Mouse (Mus musculus) embryonic facial prominence, embryonic 10.5 days (tissue): Measurements from ENCODE around the gene Kif1c. TPM values are rescaled to one million over a fixed set of nuclear protein-coding genes. Genes with fewer than 3 reads are reported as not detected.
A peak's percentile ranks its signal among the peaks of the same experiment; 100 is the strongest.

ENCODE experiments used
- DNase-seq: peaks from one replicate; pipeline ENCODE4 v3.0.0-alpha.2; 2017; ENCODE audit warnings: low spot score
- H3K27ac ChIP-seq: fragments of 300-500 bp; sonication (generic); replicated peaks from 2 replicates; pipeline ENCODE4 v1.5.1; 2016; ENCODE audit warnings: mild to moderate bottlenecking
- H3K27me3 ChIP-seq: fragments of 300-500 bp; sonication (generic); replicated peaks from 2 replicates; pipeline ENCODE4 v1.6.1; 2016; ENCODE audit warnings: low read depth, mild to moderate bottlenecking; ENCODE audit not compliant: poor library complexity, severe bottlenecking
- H3K36me3 ChIP-seq: fragments of 300-500 bp; sonication (generic); replicated peaks from 2 replicates; pipeline ENCODE4 v1.6.1; 2016; ENCODE audit warnings: mild to moderate bottlenecking, moderate library complexity
- H3K4me1 ChIP-seq: fragments of 300-500 bp; sonication (generic); 2 replicates; pipeline ENCODE4 v1.6.1; 2016
- H3K4me3 ChIP-seq: fragments of 300-500 bp; sonication (generic); 2 replicates; pipeline ENCODE4 v1.5.1; 2016; ENCODE audit warnings: mild to moderate bottlenecking, moderate library complexity
- H3K9me3 ChIP-seq: fragments of 300-500 bp; sonication (generic); 2 replicates; pipeline ENCODE4 v1.6.1; 2016; ENCODE audit warnings: mild to moderate bottlenecking
- WGBS: fragments of 180-500 bp; shearing (Covaris S2); methylation state at CpG from one replicate; pipeline ENCODE4 v1.1.7; 2016; 5-methylcytosine and 5-hydroxymethylcytosine counted together
- polyA plus RNA-seq: library from polyadenylated mRNA; unstranded; fragments of >200 nt; fragmentation: Nextera tagmentation; extraction: Ambion mirVana; gene quantifications from 2 replicates; pipeline ENCODE4 v1.2.1, GENCODE M21; 2016

Gene Kif1c
- 1.6 and 2.0 TPM in 2 replicates for polyA plus RNA-seq

- H3K4me1 ChIP-seq, result peaks cover 30% of the 10 kb centered on the region
- H3K27me3 ChIP-seq, result no peaks in the 10 kb centered on the region
- DNase-seq, result peak; percentile 94
- 1% methylated on average over 69 of the region's 69 CpGs for WGBS
- H3K4me3 ChIP-seq, result peak within 1 kb of the TSS; percentile 93
- no peaks in the 10 kb centered on the region for H3K9me3 ChIP-seq
- H3K27ac ChIP-seq, result peak within 1 kb of the TSS; percentile 95
- peaks cover 24% of the 10 kb centered on the region for H3K36me3 ChIP-seq
These were observed at the start of gene Kif1c, which contains the start of gene Inca1 for GRCm38 (mm10) chr11:70699722-70700556. Gene Kif1c, plus strand, starts transcription at chr11:70700548. Gene Inca1, minus strand, starts transcription at chr11:70700155.

- peaks cover 51% of the 10 kb centered on the region for H3K36me3 ChIP-seq
- H3K4me1 ChIP-seq, result peaks cover 71% of the 10 kb centered on the region
These were observed 49.0 kb upstream of the Kif1c start for GRCm38 (mm10) chr11:70651391-70651790.

DNA sequence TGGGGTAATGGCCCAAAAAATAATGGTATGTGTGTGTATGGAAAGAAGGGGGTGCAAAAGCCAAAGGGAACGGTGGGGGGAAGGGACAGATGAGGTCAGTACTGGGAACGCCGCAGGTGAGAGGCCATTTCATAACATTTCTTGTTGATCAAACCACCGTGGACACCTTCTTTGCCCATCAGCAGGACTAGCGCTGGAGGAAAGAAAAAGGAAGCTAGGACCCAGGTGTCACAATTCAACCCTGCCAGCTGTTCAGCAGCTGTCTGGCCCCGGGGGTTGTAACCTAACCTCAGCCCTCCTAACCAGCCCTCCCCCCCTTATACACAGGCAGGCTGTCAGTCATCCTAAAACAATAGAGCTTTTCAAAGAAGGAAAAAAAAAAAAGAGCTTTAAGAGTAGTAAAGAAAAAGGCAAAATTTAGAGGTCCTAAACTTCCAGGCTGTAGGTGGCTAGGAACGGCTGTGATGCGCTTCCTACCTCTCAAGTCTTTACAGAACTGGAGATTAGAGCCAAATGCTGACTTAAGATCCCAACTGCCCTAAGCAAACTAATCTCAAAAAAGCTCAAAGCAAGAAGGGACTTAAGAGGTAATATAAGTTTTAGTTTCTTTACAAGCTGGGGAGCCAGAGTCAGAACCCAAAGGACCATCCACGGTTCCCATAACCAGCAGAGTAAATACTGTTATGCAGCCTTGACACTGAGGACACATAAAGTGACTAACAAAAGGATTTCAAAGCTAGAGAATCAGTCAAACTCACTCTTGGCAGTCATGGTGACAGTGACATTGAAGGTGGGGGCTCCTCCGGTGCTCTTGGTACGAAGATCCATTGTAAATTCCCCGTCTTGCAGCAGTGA, 48.1 kb upstream of the Kif1c start:
- Histone ChIP-seq H3K9me3 (no peaks in the 10 kb centered on the region), H3K27ac (peak overlapping the region; percentile 99), H3K4me3 (peak overlapping the region; percentile 100), H3K4me1 (peaks cover 76% of the 10 kb centered on the region), H3K27me3 (no peaks in the 10 kb centered on the region), H3K36me3 (peaks cover 51% of the 10 kb centered on the region)
- WGBS, result 53% methylated on average over 12 of the region's 12 CpGs
- DNase-seq, result peak; percentile 75

More at GRCm38 (mm10) chr11:70651391-70651790, 49.0 kb upstream of the Kif1c start:
- H3K27me3 ChIP-seq, result no peaks in the 10 kb centered on the region
- 83% methylated on average over 2 of the region's 2 CpGs for WGBS
- H3K4me3 ChIP-seq, result peak overlapping the region; percentile 100
- no peaks in the 10 kb centered on the region for H3K9me3 ChIP-seq
- no peak for DNase-seq
- H3K27ac ChIP-seq, result no peak overlapping the region

GRCm38 (mm10) chr11:70652884-70653344, 47.4 kb upstream of the Kif1c start:
- Histone ChIP-seq H3K27ac (peak overlapping the region; percentile 99), H3K27me3 (no peaks in the 10 kb centered on the region), H3K36me3 (peaks cover 51% of the 10 kb centered on the region), H3K9me3 (no peaks in the 10 kb centered on the region), H3K4me3 (peak overlapping the region; percentile 100), H3K4me1 (peaks cover 79% of the 10 kb centered on the region)
- DNase-seq, result no peak
- 58% methylated on average over 6 of the region's 6 CpGs for WGBS

DNA sequence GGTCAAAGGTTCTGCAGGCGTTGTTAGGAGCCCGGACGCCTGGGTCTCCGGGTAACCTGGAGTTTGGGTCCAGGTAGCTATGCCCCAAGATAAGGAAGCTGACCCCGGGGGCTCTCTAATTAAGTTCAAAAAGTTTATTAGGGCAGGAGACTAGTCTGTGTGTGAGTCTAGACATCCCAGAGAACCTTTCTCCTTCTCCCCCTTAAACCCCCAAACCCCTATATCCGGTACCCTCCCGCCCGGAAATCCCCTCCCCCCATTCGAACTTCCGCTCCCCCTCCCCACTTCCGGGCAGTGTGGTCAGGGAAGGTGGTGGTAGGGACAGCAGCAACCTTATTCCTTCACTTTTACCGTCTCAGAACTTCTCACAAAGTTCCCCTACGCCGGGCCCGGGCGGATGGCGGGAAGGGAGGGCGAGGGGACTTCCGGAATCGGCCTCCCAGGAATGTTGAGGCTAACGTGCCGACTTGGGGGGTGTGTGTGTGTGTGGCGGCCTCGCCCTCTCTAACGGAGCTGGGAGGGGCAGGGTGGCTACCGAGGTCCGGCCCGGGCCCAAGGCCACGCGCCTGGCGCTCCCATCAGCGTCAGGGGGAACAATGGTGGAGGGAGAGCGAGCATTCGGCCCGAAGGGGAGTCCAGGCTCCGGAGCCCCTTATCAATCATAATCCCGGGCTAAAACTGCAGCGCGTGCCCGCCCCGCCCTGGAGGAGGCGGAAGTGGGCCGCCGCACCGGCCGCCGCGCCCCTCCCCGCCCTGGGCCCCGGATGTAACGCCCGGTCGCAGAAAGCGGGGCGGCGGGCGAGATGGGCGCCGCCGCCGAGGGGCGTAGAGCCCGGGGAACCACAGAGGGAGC, 46.8 kb upstream of the Kif1c start:
- peak; percentile 90 for DNase-seq
- H3K27ac ChIP-seq, result peak overlapping the region; percentile 99
- H3K27me3 ChIP-seq, result no peaks in the 10 kb centered on the region
- no peaks in the 10 kb centered on the region for H3K9me3 ChIP-seq
- H3K4me3 ChIP-seq, result peak overlapping the region; percentile 100
- WGBS, result under 1% methylated on average over 63 of the region's 63 CpGs
- peaks cover 79% of the 10 kb centered on the region for H3K4me1 ChIP-seq
- H3K36me3 ChIP-seq, result peaks cover 47% of the 10 kb centered on the region

DNA sequence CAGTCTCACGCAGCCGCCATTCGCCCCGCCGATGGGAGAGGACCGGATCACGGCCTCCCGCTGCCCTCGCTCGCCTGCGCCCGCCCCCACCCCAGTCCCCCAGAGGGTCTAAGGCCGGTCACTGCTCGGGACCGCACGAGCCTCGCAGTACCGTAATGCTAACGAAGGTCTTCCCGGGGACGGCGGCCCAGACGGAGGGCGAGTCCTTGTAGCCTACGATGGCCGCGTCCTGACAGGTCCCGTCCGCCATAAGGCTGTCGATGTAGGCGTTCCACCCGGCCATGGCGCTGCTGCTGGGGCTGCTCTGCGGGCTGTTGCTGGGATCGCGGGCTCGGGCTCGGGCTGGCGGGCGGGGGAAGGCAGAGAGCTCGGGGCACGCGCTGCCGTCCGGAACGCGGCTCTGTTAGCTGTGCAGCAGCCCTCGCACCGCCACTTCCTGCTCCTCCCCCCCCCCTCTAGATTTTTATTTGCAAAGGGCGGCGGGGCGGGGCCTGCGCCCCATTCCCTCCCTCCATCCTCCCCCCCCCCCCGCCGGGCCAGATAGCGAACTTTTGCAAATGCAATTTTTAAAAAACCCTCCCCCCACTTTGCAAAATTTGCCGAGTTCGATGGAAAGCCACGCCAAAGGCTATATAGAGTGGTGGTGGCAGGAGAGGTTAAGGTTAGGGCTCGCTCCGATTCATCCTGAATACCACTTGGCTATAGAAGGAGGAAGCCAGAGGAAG, 46.0 kb upstream of the Kif1c start, which contains the start of gene Pfn1:
Gene Pfn1, minus strand, starts transcription at position 447 of the 725 bp plus-strand sequence.
- Histone ChIP-seq H3K36me3 (peaks cover 46% of the 10 kb centered on the region), H3K4me1 (peaks cover 79% of the 10 kb centered on the region), H3K4me3 (peak within 1 kb of the TSS; percentile 100), H3K27me3 (no peaks in the 10 kb centered on the region), H3K9me3 (no peaks in the 10 kb centered on the region), H3K27ac (peak within 1 kb of the TSS; percentile 99)
- under 1% methylated on average over 61 of the region's 61 CpGs for WGBS
- DNase-seq, result peak; percentile 91

GRCm38 (mm10) chr11:70654923-70655570, 45.3 kb upstream of the Kif1c start:
- H3K4me1 ChIP-seq, result peaks cover 76% of the 10 kb centered on the region
- H3K9me3 ChIP-seq, result no peaks in the 10 kb centered on the region
- WGBS, result under 1% methylated on average over 48 of the region's 48 CpGs
- H3K4me3 ChIP-seq, result peak overlapping the region; percentile 100
- peaks cover 46% of the 10 kb centered on the region for H3K36me3 ChIP-seq
- H3K27me3 ChIP-seq, result no peaks in the 10 kb centered on the region
- DNase-seq, result peak; percentile 90
- peak overlapping the region; percentile 99 for H3K27ac ChIP-seq

- peak; percentile 80 for DNase-seq
These were observed 44.5 kb upstream of the Kif1c start for GRCm38 (mm10) chr11:70655571-70656455.

GRCm38 (mm10) chr11:70656456-70656927, 43.9 kb upstream of the Kif1c start:
- WGBS, result 2% methylated on average over 16 of the region's 16 CpGs
- Histone ChIP-seq H3K4me3 (peak overlapping the region; percentile 100), H3K4me1 (peaks cover 68% of the 10 kb centered on the region)

More at GRCm38 (mm10) chr11:70655571-70656455, 44.5 kb upstream of the Kif1c start:
- H3K9me3 ChIP-seq, result no peaks in the 10 kb centered on the region
- peaks cover 45% of the 10 kb centered on the region for H3K36me3 ChIP-seq
- H3K27me3 ChIP-seq, result no peaks in the 10 kb centered on the region
- H3K4me1 ChIP-seq, result peaks cover 74% of the 10 kb centered on the region
- peak overlapping the region; percentile 100 for H3K4me3 ChIP-seq
- peak overlapping the region; percentile 99 for H3K27ac ChIP-seq
- WGBS, result under 1% methylated on average over 61 of the region's 61 CpGs

GRCm38 (mm10) chr11:70656964-70657363, 43.4 kb upstream of the Kif1c start, which contains the start of gene Eno3:
Gene Eno3, plus strand, starts transcription at chr11:70657202.
- DNase-seq, result peak; percentile 76

More at GRCm38 (mm10) chr11:70656456-70656927, 43.9 kb upstream of the Kif1c start:
- Histone ChIP-seq H3K27ac (peak overlapping the region; percentile 99), H3K27me3 (no peaks in the 10 kb centered on the region), H3K9me3 (no peaks in the 10 kb centered on the region), H3K36me3 (peaks cover 45% of the 10 kb centered on the region)
- DNase-seq, result peak; percentile 88

More at GRCm38 (mm10) chr11:70656964-70657363, 43.4 kb upstream of the Kif1c start, which contains the start of gene Eno3:
- H3K4me1 ChIP-seq, result peaks cover 65% of the 10 kb centered on the region
- H3K9me3 ChIP-seq, result no peaks in the 10 kb centered on the region
- no peaks in the 10 kb centered on the region for H3K27me3 ChIP-seq
- H3K36me3 ChIP-seq, result peaks cover 45% of the 10 kb centered on the region
- 0% methylated on average over 3 of the region's 3 CpGs for WGBS
- H3K4me3 ChIP-seq, result peak within 1 kb of the TSS; percentile 100
- peak within 1 kb of the TSS; percentile 99 for H3K27ac ChIP-seq
